Mouse (Mus musculus) kidney, postnatal 25 days (tissue): ENCODE measurements around the gene Gimap4.
A peak's percentile ranks its signal among the peaks of the same experiment; 100 is the strongest.

Source experiments
- DNase-seq, 2 experiments: peaks; one replicate each; pipeline ENCODE4 v3.0.0; 2021; ENCODE audit warnings: mixed read lengths in 2 of 2

The Gimap4 gene

DNA sequence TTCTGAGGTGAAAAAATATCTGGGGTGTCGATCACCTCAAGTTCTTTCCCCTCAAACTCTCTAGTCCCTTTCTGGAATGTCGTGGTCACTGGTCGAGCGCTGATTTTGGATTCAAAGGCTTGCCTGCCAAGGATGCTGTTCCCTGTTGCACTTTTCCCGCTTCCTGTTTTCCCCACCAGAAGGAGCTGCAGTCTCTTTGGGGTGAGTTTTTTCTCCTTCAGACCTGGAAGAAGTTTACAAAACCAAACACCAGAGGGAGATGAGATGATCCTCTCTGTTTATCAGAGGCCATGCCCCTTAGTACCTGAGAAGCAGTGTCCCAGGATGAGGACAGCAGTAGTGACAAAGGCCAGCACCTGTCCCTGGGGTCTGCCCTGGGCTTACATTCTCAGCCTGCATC lies 18.3 kb downstream of the Gimap4 start:
- no peak for DNase-seq

- DNase-seq = no peak
Measured at GRCm38 (mm10) chr6:48704146-48704545, 19.8 kb downstream of the Gimap4 start.

DNA sequence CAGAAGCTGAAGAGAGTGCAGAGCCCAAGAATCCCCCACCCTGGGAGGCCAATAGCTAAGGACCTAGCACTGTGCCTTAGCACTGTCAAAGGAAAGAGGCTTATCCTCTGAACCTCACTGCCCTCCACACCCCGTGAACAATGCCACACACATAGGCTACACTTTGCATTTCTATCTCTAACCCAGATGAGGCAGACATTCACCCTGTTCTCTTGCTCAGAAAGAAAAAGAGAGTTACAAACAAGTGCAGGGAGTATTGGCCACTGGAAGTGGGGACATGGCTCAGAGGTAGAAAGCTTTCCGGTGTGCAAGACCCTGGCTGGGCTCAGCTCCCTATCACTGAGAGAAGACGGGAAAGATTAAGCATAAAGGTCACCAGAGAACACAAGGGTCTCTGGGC lies 21.8 kb downstream of the Gimap4 start:
- DNase-seq = no peak

GRCm38 (mm10) chr6:48718455-48718854 lies 34.1 kb downstream of the Gimap4 start, which contains the start of the genes Gm28053 and Gimap7:
TSS of gene Gm28053 (plus strand) at chr6:48718607.
TSS of gene Gimap7 (plus strand) at chr6:48718621.
- DNase-seq = no peak

GRCm38 (mm10) chr6:48720326-48720725 lies 36.0 kb downstream of the Gimap4 start:
- DNase-seq = peak in 1 of 2 experiments; percentile 47

- no peak for DNase-seq
Measured at GRCm38 (mm10) chr6:48723468-48723867, 39.1 kb downstream of the Gimap4 start.

DNA sequence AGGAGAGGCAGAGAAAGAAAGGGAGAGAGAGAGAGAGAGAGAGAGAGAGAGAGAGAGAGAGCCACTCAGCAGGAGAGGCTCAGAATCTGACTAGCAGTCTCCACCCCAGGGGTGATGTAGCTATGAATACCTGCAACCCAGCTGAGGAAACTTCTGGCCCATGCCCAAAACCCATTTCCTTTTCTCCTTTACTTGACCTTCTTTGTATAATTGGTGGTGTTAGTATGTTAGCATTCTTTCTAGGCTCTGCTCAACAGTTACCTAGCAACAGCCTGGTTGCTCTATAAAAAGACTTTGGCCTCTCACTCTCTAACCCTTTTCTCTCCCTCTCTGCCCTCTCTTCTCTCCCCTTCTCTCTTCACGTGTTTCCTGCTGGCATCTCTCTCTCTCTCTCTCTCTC lies 41.1 kb downstream of the Gimap4 start:
- DNase-seq = peak; percentile 92 to 94

DNA sequence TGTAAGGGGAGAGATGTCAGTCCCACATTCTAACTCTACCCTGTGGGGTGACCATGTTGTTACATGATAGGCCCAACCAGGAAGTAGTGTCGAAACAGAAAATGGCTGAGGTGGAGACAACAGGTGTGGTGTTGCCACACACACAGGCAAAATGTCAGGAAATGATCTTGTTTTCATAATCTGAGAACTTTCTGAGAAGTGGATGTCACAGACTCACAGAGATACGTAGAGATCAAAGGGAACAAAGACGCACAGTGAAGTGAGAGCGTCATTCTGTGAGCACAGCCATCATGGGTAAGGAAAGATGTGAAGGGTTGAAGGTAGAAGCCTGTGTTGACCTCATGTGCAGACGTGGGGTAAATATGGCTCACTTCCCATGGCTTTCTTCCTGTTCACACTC lies 43.4 kb downstream of the Gimap4 start:
- no peak for DNase-seq

GRCm38 (mm10) chr6:48732864-48733304 lies 48.5 kb downstream of the Gimap4 start:
- no peak for DNase-seq

DNA sequence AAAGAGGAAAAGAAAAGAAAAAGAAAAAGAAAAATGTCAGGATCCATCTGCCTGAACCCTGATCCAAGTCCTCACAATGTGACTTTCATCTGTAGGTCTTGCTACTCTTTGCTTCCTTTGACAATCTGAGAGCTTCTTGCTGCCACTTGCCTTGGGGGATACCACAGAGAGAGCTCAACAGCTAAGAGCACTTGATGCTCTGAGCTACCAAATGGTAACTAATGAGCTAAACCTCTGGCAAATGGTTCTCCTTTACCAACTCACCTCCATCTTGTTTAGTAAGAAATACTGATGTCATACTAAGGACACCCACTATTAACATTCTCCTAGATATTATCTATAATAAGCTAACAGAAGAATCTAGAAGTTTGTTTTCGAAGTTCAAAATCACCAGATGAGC lies 49.3 kb downstream of the Gimap4 start:
- DNase-seq = no peak

GRCm38 (mm10) chr6:48737053-48737452 lies 52.7 kb downstream of the Gimap4 start:
- DNase-seq = no peak

- DNase-seq = no peak
Measured at GRCm38 (mm10) chr6:48737688-48738087, 53.3 kb downstream of the Gimap4 start.

GRCm38 (mm10) chr6:48738961-48739779 lies 54.8 kb downstream of the Gimap4 start, which contains the start of gene Gimap1:
TSS of gene Gimap1 (plus strand) at chr6:48739054.
- DNase-seq = peak; percentile 64 to 70

DNA sequence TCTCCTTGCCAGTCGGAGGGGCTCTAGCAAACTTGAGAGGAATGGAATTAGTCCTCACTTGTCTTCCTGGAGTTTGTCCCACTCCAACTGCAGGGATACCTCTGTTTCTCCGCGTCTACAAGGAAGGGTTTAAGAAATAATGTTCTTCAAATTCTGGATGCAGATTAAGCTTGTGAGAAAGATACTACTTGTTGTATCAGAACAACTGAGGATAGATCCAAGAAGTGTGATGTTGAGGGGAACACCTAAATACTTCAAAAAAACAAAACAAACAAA lies 55.4 kb downstream of the Gimap4 start:
- DNase-seq = no peak

DNA sequence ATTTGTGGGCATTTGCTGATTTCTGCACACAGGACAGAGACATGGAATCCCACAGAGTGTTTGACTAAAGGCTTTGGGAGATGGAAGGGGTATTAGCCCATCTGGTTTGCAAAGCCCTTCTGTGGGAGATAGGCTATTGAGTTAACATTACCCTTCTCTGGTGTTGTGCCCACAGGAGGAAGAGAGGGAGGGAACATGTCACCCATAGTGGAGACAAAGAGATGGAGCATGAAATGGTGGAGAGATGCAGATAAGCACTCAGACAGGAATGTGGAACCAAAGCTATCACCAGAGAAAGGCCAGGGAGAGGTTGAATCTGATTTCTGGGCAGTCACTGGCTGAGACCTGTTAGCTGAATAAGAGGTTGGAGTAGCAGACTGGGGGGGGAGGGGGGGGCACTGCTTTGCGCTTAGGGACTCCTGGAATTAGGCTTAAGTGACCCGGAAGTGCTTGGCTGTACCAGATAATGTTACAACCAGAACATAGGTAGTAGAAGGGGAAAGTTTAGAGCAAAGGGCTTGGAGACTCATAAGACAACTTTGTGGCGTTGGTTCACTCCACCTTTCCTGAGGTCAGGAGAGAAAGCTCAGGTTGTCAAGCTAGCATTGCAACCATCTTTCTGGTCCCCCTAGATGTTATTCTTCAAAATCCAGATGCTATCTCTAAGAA lies 56.3 kb downstream of the Gimap4 start:
- DNase-seq = no peak

GRCm38 (mm10) chr6:48741273-48741672 lies 56.9 kb downstream of the Gimap4 start:
- DNase-seq = no peak
